Mouse (Mus musculus) cerebellum, adult 2 months (tissue): ENCODE measurements at regions not wholly inside any gene's neighbourhood (a gene's known extent, or its start where the extent isn't known, plus 50 kb on each side); places are given as distances from the start of the nearest gene placed in this dataset.

Source experiments
- CTCF ChIP-seq: fragments of 200-500 bp; IDR thresholded peaks from 2 replicates; pipeline ENCODE4 v1.5.1; 2011; ENCODE audit warnings: low read depth, mild to moderate bottlenecking, control low read depth, low read length, moderate library complexity, borderline replicate concordance; ENCODE audit not compliant: insufficient read depth
- POLR2A ChIP-seq: fragments of 200-500 bp; IDR thresholded peaks from 2 replicates; pipeline ENCODE4 v1.6.1; 2011; ENCODE audit warnings: low read length, control low read depth, borderline replicate concordance; ENCODE audit not compliant: insufficient read depth

- no peak for TF ChIP-seq CTCF
- no peak for TF ChIP-seq POLR2A
Measured at GRCm38 (mm10) chr13:46179916-46180315, 93.6 kb upstream of the Stmnd1 start.
